Mouse (Mus musculus): Measurements from ENCODE around the gene Bckdhb. TPM values are rescaled to one million over a fixed set of nuclear protein-coding genes. Genes with fewer than 3 reads are reported as not detected.

Gene Bckdhb
- polyA plus RNA-seq, 1 experiment from 2014 or later: 40.1 TPM

- Histone ChIP-seq H3K4me2 (peak overlapping the region; percentile 54), H3K9ac (no peak overlapping the region), H3K27ac (peak overlapping the region; percentile 77), H3K4me3 (peak overlapping the region; percentile 19), H3K27me3 (no peaks in the 10 kb centered on the region), H3K4me1 (peaks cover 23% of the 10 kb centered on the region), H3K36me3 (ENCODE audit: poor library complexity, severe bottlenecking) (no peaks in the 10 kb centered on the region), H3K9me3 (replicated peaks) (no peaks in the 10 kb centered on the region)
- 2% methylated on average over 19 of the region's 19 CpGs for WGBS
- peak; percentile 94 for ATAC-seq
These were observed 107.9 kb downstream of the Bckdhb start for GRCm38 (mm10) chr9:84032669-84033341.

GRCm38 (mm10) chr9:84036046-84036445 lies 111.1 kb downstream of the Bckdhb start:
- Histone ChIP-seq H3K36me3 (ENCODE audit: poor library complexity, severe bottlenecking) (no peaks in the 10 kb centered on the region), H3K9ac (no peak overlapping the region), H3K27ac (no peak overlapping the region), H3K4me1 (peaks cover 23% of the 10 kb centered on the region), H3K4me3 (no peak overlapping the region), H3K9me3 (replicated peaks) (no peaks in the 10 kb centered on the region), H3K4me2 (no peak overlapping the region), H3K27me3 (no peaks in the 10 kb centered on the region)
- 94% methylated on average over 8 of the region's 8 CpGs for WGBS
- no peak for ATAC-seq

GRCm38 (mm10) chr9:84037224-84037623 lies 112.3 kb downstream of the Bckdhb start:
- Histone ChIP-seq H3K9ac (no peak overlapping the region), H3K36me3 (ENCODE audit: poor library complexity, severe bottlenecking) (no peaks in the 10 kb centered on the region), H3K4me3 (no peak overlapping the region), H3K27me3 (no peaks in the 10 kb centered on the region), H3K4me1 (peaks cover 21% of the 10 kb centered on the region), H3K4me2 (no peak overlapping the region), H3K9me3 (replicated peaks) (no peaks in the 10 kb centered on the region), H3K27ac (no peak overlapping the region)
- ATAC-seq: no peak
- WGBS: 95% methylated on average over 1 of the region's 1 CpGs

- ATAC-seq: no peak
- Histone ChIP-seq H3K27me3 (no peaks in the 10 kb centered on the region), H3K36me3 (ENCODE audit: poor library complexity, severe bottlenecking) (no peaks in the 10 kb centered on the region), H3K4me2 (no peak overlapping the region), H3K4me1 (peaks cover 4% of the 10 kb centered on the region), H3K4me3 (no peak overlapping the region), H3K9ac (no peak overlapping the region), H3K9me3 (replicated peaks) (no peaks in the 10 kb centered on the region), H3K27ac (no peak overlapping the region)
- 87% methylated on average over 4 of the region's 4 CpGs for WGBS
These were observed 114.0 kb downstream of the Bckdhb start for GRCm38 (mm10) chr9:84038946-84039345.

GRCm38 (mm10) chr9:84040376-84040775 lies 115.4 kb downstream of the Bckdhb start:
- no peak for ATAC-seq
- 91% methylated on average over 2 of the region's 2 CpGs for WGBS
- H3K9me3 ChIP-seq (replicated peaks): no peaks in the 10 kb centered on the region
- no peaks in the 10 kb centered on the region for H3K27me3 ChIP-seq
- H3K27ac ChIP-seq: no peak overlapping the region
- no peak overlapping the region for H3K4me3 ChIP-seq
- no peaks in the 10 kb centered on the region for H3K4me1 ChIP-seq
- no peak overlapping the region for H3K4me2 ChIP-seq
- no peak overlapping the region for H3K9ac ChIP-seq
- H3K36me3 ChIP-seq (ENCODE audit: poor library complexity, severe bottlenecking): no peaks in the 10 kb centered on the region

DNA sequence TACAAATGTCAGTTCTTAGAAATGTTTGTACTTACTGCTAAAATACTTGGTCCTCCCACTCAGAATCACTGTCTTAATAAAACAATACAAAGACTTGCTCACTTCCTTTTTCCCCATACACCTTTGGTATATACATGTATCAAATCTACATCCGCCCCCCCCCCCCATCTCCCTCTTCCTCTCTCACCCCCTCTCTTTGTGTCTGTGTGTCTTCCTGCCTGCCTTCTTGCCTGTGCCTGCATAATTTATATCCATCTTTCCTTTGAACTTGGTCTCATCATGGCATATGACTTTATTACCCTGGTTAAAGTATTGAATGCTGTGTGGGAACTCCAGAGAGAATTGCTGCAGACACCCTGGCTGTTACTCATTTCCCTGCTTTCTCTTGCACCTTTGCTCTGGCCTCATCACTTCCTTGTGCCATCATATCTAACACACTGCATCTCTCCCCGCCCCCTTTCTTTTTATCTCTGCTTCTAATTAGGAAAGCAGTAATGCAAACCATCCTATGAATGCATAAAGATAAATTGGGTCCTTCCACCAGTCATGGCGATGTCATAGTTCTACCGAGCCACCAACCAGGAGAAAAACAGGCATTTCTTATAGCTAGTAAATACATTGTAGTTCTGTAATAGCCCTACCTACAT lies 116.8 kb downstream of the Bckdhb start:
- H3K36me3 ChIP-seq (ENCODE audit: poor library complexity, severe bottlenecking): no peaks in the 10 kb centered on the region
- H3K4me1 ChIP-seq: peaks cover 6% of the 10 kb centered on the region
- no peak overlapping the region for H3K9ac ChIP-seq
- no peak overlapping the region for H3K27ac ChIP-seq
- no peaks in the 10 kb centered on the region for H3K27me3 ChIP-seq
- no peak overlapping the region for H3K4me3 ChIP-seq
- WGBS: 72% methylated on average over 4 of the region's 4 CpGs
- no peak overlapping the region for H3K4me2 ChIP-seq
- ATAC-seq: no peak
- H3K9me3 ChIP-seq (replicated peaks): no peaks in the 10 kb centered on the region

GRCm38 (mm10) chr9:84042539-84042938 lies 117.6 kb downstream of the Bckdhb start:
- ATAC-seq: no peak
- no peaks in the 10 kb centered on the region for H3K36me3 ChIP-seq (ENCODE audit: poor library complexity, severe bottlenecking)
- H3K9me3 ChIP-seq (replicated peaks): no peaks in the 10 kb centered on the region
- peaks cover 11% of the 10 kb centered on the region for H3K4me1 ChIP-seq
- H3K27me3 ChIP-seq: no peaks in the 10 kb centered on the region
- WGBS: 87% methylated on average over 3 of the region's 3 CpGs
- no peak overlapping the region for H3K4me3 ChIP-seq
- H3K4me2 ChIP-seq: no peak overlapping the region
- H3K27ac ChIP-seq: no peak overlapping the region
- no peak overlapping the region for H3K9ac ChIP-seq

DNA sequence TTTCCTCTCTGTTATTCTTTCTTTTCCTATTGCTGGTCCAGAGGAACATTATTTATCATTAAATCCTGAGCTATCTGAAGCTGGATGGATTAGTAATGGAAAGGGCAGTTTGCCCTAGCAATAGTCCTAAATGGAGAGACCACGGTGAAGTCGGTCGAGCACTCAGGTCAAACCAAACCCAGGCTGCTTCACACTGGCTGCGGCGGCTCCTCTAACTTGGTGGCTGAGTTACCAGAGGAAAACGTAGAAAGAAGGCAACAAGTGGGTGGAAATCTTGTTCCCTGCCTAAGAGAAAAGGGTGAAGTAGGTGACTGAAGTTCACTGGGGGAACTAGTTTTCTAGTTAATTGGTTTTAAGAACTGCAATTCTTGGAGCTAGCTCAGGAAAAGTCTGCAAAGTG lies 119.2 kb downstream of the Bckdhb start:
- ATAC-seq: no peak
- WGBS: 94% methylated on average over 6 of the region's 6 CpGs

GRCm38 (mm10) chr9:84045632-84046031 lies 120.7 kb downstream of the Bckdhb start:
- Histone ChIP-seq H3K27me3 (no peaks in the 10 kb centered on the region), H3K36me3 (ENCODE audit: poor library complexity, severe bottlenecking) (no peaks in the 10 kb centered on the region), H3K9me3 (replicated peaks) (no peaks in the 10 kb centered on the region), H3K9ac (no peak overlapping the region), H3K27ac (no peak overlapping the region), H3K4me2 (no peak overlapping the region), H3K4me3 (no peak overlapping the region), H3K4me1 (peaks cover 11% of the 10 kb centered on the region)
- no peak for ATAC-seq
- 91% methylated on average over 2 of the region's 2 CpGs for WGBS

More for the DNA sequence above, 119.2 kb downstream of the Bckdhb start:
- peaks cover 11% of the 10 kb centered on the region for H3K4me1 ChIP-seq
- no peak overlapping the region for H3K4me3 ChIP-seq
- no peak overlapping the region for H3K4me2 ChIP-seq
- no peaks in the 10 kb centered on the region for H3K27me3 ChIP-seq
- no peaks in the 10 kb centered on the region for H3K9me3 ChIP-seq (replicated peaks)
- H3K36me3 ChIP-seq (ENCODE audit: poor library complexity, severe bottlenecking): no peaks in the 10 kb centered on the region
- no peak overlapping the region for H3K9ac ChIP-seq
- no peak overlapping the region for H3K27ac ChIP-seq

- Histone ChIP-seq H3K4me1 (peaks cover 11% of the 10 kb centered on the region), H3K9ac (no peak overlapping the region), H3K36me3 (ENCODE audit: poor library complexity, severe bottlenecking) (no peaks in the 10 kb centered on the region), H3K27me3 (no peaks in the 10 kb centered on the region), H3K4me2 (no peak overlapping the region), H3K4me3 (no peak overlapping the region), H3K27ac (no peak overlapping the region), H3K9me3 (replicated peaks) (no peaks in the 10 kb centered on the region)
- ATAC-seq: peak; percentile 81
- WGBS: 87% methylated on average over 8 of the region's 12 CpGs
These were observed 121.4 kb downstream of the Bckdhb start for GRCm38 (mm10) chr9:84046334-84046733.

DNA sequence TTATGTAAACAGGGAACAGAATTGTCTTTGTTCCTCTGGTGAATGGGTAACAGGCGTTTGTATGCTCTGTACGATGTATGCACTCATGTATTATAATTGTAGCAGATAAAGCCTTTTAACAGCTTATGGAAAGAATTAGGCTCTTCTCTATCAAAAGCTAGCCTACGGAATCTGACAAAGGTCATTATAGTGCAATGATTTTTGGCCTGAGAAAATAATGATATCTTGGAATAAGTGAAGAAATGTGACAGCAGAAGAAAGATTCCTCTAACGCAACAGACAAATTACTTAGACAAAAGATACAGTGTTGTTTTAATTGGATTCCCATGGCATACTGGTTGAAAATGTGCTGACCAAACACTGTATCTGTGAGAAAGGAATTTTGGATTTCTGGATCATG lies 122.0 kb downstream of the Bckdhb start:
- Histone ChIP-seq H3K4me3 (no peak overlapping the region), H3K9ac (no peak overlapping the region), H3K4me2 (no peak overlapping the region), H3K27ac (no peak overlapping the region), H3K9me3 (replicated peaks) (no peaks in the 10 kb centered on the region), H3K27me3 (no peaks in the 10 kb centered on the region), H3K36me3 (ENCODE audit: poor library complexity, severe bottlenecking) (no peaks in the 10 kb centered on the region), H3K4me1 (peaks cover 11% of the 10 kb centered on the region)
- ATAC-seq: no peak
- 16% methylated on average over 4 of the region's 4 CpGs for WGBS

DNA sequence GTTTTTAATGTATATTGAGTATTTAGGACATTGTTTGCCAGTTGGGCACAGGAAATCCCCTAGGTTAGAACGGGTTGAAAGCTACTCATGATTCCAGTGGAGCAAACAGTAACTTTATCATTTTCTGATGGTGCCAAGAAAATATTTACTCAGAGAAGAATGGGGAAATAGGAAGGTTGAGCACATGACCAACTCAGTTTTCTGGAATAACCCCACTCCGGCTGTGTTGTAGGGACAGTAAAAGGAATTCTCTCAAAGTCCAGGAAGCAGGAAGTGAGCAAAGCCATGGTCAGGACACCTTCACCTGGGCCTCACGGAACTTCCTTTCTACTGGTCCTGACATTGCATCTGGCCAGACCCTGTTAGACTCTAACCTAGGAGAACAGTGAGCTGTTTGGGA lies 122.5 kb downstream of the Bckdhb start:
- Histone ChIP-seq H3K4me1 (peaks cover 11% of the 10 kb centered on the region), H3K27me3 (no peaks in the 10 kb centered on the region), H3K4me2 (no peak overlapping the region), H3K9ac (no peak overlapping the region), H3K9me3 (replicated peaks) (no peaks in the 10 kb centered on the region), H3K27ac (no peak overlapping the region), H3K4me3 (no peak overlapping the region), H3K36me3 (ENCODE audit: poor library complexity, severe bottlenecking) (no peaks in the 10 kb centered on the region)
- ATAC-seq: no peak
- 93% methylated on average over 3 of the region's 3 CpGs for WGBS

DNA sequence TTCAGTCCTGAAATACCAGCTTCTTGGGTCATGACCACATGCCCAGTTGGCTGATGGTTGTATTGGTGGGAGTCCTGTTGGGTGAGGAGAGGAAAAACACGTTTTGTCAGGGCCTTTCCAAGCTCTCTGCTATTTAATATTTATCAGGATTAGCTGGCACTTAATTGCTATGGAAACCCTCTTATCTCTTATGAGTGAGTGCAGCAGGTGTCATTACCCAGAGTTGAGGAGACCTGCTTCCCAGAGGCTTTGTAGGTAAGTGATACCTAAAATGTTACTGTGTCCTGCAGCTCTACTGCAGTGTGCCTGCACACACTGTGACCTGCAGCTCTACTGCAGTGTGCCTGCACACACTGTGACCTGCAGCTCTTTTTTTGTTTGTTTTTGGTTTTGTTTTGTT lies 124.2 kb downstream of the Bckdhb start:
- no peak for ATAC-seq
- H3K36me3 ChIP-seq (ENCODE audit: poor library complexity, severe bottlenecking): no peaks in the 10 kb centered on the region

More for the DNA sequence above, 124.2 kb downstream of the Bckdhb start:
- Histone ChIP-seq H3K4me2 (no peak overlapping the region), H3K27ac (no peak overlapping the region), H3K4me3 (no peak overlapping the region), H3K9ac (no peak overlapping the region), H3K4me1 (peaks cover 11% of the 10 kb centered on the region), H3K9me3 (replicated peaks) (no peaks in the 10 kb centered on the region), H3K27me3 (no peaks in the 10 kb centered on the region)
- 29% methylated on average over 1 of the region's 1 CpGs for WGBS
